Mouse (Mus musculus) erythroid progenitor cell, adult 5-6 weeks (primary cell): ENCODE results near the gene Prokr2. TPM values are rescaled to one million over a fixed set of nuclear protein-coding genes. Genes with fewer than 3 reads are reported as not detected.
A peak's percentile ranks its signal among the peaks of the same experiment; 100 is the strongest.
"Not testable (repeated sequence)": the region's sequence is repeated elsewhere in the genome, so short reads cannot be mapped to it uniquely, and the experiment has no call there.

Experiments used
- ATAC-seq: replicated peaks from 2 replicates; pipeline ENCODE4 v1.8.0; 2016; ENCODE audit warnings: moderate number of reproducible peaks, mild to moderate bottlenecking, moderate TSS enrichment, inconsistent platforms; ENCODE audit not compliant: poor library complexity, low FRiP score, severe bottlenecking
- total RNA-seq, 2 experiments: library from RNA; stranded (forward) in 1 of 2; stranded (reverse) in 1 of 2; fragments of 150-400 nt in 1 of 2; fragments of 186-747, 209-891 nt in 1 of 2; gene quantifications; 2 replicates each; pipeline versions ENCODE4 v1.2.3 to v1.2.4; 2015 to 2017; ENCODE audit warnings: low replicate concordance in 2 of 2

Gene Prokr2
- total RNA-seq, 2 experiments from 2014 or later, result not detected

DNA sequence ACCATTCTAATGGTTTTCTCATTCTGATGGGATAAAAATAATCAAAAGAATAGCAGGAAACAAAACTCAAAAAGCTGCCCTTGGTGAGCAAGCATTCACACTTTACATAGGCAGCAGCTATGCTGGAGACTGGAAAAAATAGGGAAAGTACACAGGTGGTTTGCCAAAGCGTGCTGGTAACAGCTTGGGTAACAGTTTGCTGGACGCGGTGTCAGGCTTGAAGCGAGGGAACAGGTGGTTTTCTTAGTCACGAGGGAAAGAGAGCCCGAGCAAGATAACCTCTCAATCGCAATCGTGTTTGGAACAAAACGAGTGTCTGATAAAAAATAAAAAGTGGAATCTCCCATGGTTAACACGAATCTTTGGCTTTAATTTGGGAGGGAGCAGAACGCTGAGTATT is 41.4 kb downstream of the Prokr2 start:
- no peak for ATAC-seq

DNA sequence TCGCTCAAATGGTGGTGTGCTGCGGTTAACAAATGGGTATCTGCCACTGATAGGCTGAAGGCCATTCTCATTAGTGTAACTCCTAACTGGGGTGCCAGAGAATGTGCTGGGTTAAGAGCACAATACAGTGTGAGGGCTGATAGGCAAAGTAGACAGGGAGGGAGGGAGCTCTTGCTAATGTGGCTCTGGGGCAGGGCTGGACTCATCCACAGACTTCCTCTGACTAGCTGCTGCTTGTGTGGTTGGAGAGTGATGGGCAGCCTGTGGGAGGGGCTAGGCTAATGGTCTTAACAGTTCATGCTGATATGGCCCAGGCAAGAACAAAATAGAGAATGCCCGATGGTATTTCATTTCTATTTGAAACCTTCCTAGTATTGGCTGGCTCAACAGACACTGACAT is 44.0 kb downstream of the Prokr2 start:
- no peak for ATAC-seq

DNA sequence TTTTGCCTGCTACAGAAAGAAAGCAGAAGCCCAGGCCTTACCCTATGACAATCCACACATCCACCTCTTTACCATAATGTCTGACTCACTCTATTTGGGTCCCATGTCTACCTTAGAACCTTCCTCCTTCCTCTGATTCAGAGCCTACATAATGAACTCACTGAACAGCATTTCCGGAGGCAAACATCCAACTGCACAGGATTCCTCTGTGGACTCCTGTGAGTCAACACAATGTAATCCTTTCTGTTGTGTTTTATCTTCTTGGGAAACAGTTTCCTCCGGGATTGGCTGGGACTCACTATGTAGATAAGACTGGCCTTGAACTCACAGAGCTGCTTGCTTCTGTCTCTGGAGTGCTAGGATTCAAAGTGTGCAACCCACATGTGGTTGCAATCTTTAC is 44.9 kb downstream of the Prokr2 start:
- ATAC-seq, result no peak

DNA sequence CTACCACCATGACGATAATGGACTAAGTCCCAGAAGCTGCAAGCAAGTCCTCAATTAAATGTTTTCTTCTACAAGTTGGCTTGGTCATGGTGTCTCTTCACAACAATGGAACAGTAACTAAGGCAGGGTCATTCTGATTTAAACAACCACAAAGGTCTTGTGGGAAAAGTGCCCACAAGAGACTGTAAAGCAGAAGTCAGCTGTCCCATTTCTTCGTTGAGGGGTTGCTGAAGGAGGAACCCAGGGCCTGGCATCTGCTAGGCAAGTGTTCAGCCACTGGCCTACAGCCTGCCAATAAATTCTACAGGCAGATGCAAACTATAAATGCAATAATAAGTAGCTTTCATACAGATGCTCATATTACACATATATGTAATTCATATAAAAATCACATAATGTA is 48.0 kb downstream of the Prokr2 start:
- ATAC-seq, result no peak

DNA sequence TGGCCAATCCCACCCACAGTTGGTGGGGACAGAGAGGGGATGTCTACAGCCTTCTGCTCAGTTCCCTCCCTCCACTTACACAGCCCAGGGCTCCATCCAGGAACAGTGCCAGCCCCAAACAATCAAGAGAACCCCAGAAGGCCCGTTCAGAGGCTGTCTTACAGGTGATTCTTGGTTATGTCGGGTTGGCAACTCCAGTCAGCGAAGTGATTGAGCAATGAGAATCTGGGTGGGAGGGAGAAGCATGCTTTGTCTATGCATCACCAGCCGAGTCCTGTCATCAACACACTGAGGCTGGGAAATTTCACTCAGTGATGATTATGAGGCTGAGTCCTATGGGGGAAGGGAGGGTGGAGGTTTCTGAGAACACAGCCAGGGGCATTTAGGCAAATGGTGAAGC is 61.7 kb downstream of the Prokr2 start:
- ATAC-seq, result no peak

DNA sequence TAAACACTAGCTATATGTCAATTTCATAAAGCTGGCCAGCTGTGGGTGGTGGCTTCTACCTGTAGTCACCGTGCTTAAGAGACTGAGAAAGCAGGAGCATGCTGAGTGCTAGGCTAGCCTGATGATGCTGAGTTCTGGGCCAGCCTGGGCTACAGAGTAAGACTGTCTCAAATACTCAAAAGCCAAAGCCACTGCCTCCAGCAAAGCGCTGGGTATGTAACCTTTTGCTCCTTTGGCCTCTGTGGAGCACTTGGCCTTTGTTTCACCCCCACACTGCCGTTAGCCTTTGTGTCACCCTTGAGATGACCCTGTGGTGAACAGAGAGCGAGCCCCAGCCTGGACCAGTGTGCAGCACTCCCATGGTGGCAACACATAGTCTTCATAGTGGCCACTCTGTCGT is 64.7 kb downstream of the Prokr2 start:
- no peak for ATAC-seq

DNA sequence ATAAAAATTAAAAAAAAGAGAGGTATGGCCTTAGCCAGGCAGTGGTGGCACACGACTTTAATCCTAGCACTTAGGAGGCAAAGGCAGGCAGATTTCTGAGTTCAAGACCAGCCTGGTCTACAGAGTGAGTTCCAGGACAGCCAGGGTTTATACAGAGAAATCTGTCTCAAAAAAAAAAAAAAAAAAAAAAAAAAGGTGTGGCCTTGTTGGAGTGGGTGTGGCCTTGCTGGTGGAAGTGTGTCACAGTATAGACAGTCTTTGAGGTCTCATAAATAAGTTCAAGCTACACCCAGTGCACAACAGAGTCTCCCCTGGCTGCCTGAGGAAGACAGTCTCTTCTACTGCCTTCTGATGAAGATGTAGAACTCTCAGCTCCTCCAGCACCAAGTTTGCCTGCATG is 68.1 kb downstream of the Prokr2 start:
- no peak for ATAC-seq

DNA sequence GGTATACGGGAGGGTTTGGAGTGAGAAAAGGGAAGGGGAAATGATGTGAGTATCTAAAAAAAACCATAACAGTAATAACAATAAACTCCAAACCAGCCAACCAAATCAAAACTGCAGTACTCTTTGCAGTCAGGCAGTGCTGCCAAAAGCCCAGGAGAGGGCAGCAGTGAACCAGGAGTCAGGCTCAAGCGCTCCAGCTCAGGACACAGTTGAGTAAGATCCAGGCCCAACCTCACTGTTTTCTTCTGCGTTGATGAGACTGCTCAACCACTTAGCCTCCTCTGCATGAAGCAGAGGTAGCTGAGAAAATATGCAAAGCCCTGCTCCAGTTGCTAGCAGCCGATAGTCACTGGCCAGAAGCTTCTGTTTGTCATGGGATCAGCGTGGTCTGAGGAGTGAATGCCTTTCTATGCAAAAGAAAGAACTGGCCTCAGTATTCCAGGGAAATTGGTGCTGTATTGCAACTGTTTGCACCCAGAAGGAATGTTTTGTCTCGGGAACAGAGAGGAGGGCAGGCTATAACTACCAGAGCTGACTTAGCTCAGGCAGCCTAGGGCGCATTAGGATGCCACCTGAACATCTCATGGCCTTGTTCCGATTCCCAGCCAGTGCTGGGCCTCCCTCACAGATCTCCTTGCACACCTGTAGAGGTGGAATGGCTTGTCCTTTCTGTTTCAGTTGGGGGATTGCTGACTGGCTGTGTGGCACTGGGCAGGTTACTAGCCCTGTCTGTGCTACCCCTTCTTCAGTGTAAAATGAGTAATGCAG is 69.0 kb downstream of the Prokr2 start:
- ATAC-seq, result peak; percentile 85; the same call in 1 of the 2 replicates

DNA sequence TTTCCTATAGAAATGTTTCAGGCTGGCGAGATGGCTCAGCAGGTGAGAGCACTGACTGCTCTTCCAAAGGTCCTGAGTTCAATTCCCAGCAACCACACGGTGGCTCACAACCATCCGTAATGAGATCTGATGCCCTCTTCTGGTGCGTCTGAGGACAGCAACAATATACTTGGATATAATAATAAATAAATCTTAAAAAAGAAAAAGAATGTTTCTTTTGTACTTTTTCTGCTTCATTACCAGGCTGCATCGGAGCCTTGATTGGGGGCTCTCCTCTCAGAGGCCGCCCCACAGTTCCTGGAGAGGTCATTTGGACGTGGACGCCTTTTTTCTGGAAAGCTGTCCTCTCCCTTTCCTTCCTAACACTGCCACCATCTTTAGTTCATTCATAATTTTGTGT is 71.2 kb downstream of the Prokr2 start:
- not testable (repeated sequence) for ATAC-seq

DNA sequence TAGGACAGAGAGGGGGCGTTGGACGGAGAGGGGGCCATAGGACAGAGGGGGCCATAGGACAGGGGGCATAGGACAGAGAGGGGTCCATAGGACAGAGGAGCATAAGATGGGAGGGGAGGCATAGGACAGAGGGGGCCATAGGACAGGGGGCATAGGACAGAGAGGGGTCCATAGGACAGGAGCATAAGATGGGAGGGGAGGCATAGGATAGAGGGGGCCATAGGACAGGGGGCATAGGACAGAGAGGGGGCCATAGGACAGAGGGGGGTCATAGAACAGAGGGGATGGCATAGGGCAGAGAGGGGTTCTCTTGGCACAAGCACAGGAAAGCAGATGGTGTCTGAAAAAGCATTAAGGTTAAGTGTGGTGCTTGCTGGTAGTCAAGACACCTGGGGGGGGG is 71.7 kb downstream of the Prokr2 start:
- ATAC-seq, result no peak

DNA sequence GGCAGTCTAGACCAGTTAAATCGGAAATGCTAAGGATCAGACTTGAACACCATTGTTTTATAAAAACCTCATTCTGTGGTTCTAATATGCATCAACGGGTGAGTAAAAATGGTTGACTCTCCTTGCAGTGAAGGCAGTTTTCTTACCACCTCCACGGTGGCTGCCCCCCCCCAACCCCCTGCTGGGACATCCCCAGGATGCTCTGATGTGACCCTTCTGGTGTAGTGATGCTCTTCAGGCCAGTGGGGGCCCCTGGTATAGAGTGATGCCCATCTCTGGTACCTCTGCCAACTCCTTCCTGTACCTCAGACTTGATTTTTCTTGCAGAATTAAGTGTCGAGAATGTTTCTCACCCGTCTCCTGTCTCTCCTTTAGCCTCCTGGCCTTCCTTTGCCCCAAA is 72.6 kb downstream of the Prokr2 start:
- no peak for ATAC-seq

DNA sequence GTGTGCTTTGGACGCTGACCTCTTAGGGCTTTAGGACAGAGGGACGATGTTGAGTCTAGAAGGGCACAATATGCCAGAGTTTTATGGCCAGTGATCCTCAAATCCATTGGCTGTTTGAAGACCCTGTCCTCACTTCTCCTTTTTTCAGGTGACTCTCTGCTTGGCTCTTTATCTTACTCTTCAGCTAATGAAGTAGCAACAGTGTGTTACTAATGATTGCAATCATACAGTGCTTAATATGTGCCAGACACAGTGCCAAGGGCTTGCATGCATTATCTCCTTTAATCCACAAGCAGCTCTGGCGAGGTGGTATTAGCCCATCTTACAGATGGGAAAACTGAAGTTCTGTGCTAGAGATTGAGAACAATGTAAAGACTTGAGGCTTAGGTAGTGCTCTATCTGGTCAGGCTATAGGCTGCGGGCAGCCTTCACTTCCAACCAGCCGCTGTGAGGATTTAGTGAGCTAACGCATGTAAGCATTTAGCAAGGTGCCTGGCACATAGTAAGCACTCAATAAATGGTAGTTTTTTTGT is 75.8 kb downstream of the Prokr2 start:
- ATAC-seq, result no peak

DNA sequence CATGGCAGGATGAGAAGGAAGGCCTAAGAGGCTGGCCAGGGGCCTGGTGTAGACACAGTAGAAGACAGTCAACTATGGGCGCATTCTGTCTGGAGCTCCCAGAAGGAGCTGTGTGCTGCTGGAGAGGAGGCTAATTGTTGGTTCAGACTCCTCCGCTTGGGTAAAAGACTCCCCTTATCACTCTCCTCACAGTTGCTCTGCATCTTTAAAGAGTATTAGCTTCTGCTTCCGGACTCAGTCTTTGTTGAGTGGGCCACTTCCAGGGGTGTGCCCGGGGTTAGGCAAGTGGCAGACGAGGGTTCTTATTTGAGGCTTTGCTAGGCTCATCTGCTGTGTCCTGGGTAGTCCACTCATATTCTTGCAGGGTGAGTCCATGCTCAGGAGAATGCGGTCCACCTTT is 76.4 kb downstream of the Prokr2 start:
- ATAC-seq, result no peak

DNA sequence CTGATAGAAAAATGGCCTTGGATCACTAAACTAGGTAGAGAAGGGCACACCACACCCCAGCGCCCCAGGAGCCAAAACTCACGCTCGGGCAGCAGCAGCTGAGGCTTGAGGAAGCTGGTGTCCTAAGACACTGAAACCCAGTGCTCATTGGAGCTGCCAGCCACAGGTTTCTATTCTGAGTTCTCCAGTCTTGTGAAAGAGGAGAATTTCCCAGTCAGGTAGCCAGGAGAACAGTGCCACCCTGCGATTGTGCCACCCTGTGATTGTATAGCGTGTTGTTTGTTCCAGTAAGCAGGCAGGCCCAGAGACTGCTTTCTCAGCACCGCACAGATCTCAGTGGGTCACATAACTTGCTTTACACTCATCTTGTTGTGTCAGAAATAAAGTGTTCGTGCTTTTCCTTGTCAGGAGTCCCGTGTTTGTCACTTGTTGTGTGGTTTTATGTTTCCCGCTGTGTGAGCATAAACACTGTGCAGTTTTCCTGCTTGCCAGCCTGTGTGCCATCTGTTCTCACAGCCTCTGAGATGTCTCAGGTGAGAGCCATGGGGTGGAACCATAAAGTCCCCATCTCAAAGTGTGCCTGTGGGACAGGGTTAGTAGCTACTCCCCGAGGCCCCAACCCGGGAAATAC is 77.9 kb downstream of the Prokr2 start:
- no peak for ATAC-seq

DNA sequence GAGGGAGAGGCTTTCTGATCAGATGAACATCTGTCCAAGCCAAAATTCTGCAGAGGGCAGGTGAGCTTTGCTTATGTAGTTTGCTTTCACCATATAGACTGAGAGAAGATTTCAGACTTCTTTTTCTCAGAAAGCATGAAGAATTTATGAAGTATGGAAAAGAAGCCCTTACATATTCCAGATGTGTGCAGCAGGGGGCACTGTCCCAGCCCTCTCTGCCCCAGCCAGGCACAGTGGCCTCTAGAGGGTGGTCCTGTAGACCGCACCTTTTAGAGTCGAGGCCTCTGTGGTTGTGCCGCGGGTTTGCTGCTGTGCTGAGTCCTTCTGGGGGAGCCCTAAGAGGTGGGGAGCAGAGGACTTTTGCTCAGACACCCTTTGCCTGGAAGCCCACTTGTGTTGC is 79.3 kb downstream of the Prokr2 start:
- ATAC-seq, result 0 out of 2 replicates have a peak, but pooled peaks have one; percentile 40

DNA sequence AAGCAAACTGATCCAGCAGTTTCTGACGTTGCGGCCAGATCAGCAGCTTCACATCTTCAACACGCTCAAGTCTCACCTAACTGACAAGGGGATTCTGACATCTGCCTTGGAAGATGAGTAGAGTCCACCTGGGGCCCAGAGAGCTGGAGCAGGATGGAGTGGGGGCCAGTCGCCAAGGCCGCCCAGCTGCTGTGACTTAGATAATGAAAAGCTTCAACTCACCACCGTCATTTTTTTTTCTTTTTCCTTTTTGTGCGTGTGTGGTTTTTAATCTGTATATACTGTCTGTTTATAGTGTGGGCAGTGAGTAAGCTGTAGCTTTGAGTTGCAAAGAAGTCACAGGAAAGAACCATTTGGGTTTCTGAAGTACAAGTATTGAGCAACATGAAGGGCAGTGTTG is 80.1 kb downstream of the Prokr2 start:
- ATAC-seq, result no peak

DNA sequence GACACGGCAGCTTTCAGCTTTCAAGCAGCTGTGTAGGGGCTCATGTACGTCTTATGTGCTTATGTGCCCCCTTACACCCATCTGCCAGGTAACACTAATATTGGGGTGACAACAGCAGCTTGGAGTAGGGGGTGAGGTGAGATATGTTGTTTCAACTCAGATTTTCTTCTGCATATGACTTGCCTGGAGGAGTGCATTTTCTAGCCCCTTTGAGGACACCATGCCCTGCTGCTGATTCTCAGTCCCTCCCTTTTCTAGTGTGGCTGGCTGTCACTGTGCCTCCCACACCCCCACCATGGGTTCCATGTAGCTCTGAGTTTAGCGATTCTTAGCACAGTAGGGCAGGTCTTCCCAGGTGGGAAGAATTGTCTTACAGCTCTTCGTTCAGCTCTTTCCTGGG is 83.8 kb downstream of the Prokr2 start:
- no peak for ATAC-seq

DNA sequence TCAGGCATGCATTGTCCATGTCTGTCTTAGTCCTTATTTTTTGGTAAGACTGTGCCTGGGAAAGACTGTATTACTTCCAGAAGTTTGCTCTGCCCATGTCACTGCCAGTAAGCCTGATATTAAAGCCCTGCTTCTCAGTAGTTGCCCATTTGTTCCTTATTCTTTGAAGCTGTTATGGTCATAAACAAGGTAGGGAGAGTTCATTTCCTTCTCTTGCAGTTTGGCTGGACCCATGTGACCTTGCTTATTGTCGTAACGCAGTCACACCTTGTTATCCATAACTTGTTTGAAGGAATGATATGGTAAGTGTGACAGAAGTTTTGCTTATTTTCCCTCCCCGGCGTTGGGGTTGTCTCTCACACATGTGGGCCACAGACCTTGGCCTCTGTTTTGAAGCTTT is 87.0 kb downstream of the Prokr2 start:
- no peak for ATAC-seq

DNA sequence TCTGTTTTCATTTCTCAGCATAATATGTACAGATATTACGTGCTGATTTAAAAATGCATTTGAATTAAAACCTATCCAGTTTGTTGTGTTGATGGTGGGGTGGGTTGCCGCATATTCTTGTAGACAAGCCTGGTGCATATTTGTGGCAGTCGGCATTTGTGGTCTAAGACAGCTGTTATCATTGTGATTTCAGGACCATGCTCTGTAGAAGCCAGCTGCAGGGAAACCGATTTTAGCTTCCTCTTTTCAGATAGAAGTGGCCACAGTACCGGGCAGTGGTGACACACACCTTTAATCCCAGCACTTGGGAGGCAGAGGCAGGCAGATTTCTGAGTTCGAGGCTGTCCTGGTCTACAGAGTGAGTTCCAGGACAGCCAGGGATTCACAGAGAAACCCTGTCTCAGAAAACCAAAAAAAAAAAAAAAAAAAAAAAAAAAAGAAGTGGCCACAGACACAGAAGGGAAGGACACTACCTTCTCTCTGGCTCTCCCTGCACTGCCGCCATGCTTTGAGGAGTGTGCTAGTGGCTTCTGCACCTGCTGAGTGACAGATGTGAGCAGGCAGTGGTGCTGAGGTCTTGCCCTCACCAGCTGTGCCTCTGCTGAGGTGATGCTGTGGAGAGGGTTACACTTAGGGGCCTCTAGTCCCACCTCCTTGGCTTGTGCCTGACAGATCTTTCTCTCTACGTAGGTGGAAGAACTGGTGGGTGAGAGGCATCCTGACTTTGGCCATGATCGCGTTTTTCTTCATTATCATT is 91.4 kb downstream of the Prokr2 start:
- no peak for ATAC-seq

DNA sequence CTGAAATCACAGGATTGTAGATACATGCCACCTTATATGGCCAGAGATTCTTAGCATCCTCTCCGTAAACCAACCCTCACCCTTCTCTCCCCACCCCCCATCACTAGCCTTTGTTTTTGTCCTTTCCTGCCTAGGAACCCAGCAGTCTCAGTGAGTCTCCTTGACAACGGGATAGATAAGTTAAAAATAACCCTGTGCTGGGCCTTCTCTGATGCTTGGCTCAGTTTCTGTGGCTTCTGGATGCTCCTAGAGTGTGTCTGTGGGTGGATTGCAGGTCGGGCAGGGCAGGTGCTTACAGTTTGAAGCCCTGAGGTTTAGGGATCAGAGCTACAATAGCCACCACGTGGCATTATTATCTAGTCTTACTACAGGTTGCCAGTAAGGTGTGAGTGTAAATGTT is 93.2 kb downstream of the Prokr2 start:
- ATAC-seq, result no peak

DNA sequence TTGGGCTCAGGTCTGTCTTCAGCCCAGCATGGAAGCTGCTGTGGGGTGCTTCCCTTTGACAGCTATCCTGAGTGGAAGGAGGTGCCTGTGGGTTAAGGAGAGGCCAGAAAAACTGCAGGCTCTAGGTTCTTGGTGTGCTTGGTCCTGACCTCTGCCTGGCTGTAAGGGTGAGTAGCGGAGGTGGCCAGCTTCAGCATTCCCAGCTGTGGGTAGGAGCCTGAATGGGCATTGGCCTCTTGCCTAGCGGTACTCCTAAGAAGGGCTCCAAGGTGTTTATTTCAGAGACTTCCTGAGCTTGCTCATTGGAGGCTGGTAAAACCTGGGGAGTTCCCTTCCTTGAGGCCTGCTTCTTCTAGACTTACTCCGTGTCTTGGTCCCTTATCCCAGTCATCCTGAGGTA is 94.0 kb downstream of the Prokr2 start:
- no peak for ATAC-seq
